Mouse (Mus musculus): Measurements from ENCODE around the gene Eipr1.

- TF ChIP-seq CTCF (IDR thresholded peaks at IDR 0.05; ENCODE audit: low read depth, low read length) (no peak), POLR2A (IDR thresholded peaks at IDR 0.05; ENCODE audit: extremely low read depth, insufficient read depth, low read length) (0 out of 2 replicates have a peak, but pooled peaks have one; percentile 36)
These were observed 1.5 kb upstream of the Eipr1 start, which contains the start of gene Trappc12 for GRCm38 (mm10) chr12:28750021-28750633.

Measured in liver, adult 2 months (tissue).